Mouse (Mus musculus) erythroblast, embryonic 14.5 days (primary cell): ENCODE results near the gene Fam110a.

Source experiments
- GATA1 ChIP-seq: IDR thresholded peaks from 2 replicates; pipeline ENCODE4 v1.6.1; 2012; ENCODE audit warnings: low read length, inconsistent platforms, mixed read lengths
- TAL1 ChIP-seq: IDR thresholded peaks from 3 replicates; pipeline ENCODE4 v1.6.1; 2012; ENCODE audit warnings: low read length, inconsistent platforms, mixed read lengths

- TF ChIP-seq TAL1 (no peak), GATA1 (no peak)
Observed at GRCm38 (mm10) chr2:151925715-151926114, 54.3 kb downstream of the Fam110a start.
